Mouse (Mus musculus): ENCODE data around the gene Adgrb3. TPM values are rescaled to one million over a fixed set of nuclear protein-coding genes. Genes with fewer than 3 reads are reported as not detected.

Gene Adgrb3
- polyA plus RNA-seq, 1 experiment from 2014 or later: 0.06 TPM

DNA sequence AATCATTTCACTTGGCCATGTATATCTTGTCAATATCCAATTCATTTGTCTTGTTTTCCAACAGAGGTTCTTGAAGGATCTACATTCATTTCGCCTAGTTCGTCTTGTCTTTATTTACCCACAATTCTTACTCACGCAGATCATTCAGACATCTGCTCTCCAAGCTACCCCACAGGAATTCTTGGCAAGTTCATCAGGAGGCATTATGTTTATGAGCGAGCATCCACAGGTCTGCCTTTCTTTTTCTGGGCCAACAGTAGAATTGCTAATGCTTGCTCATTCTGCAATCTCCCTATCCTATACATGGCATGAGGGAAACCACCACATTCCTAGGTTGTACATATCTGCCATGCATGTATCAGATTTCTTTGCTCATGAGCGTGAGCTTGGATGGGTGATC, 99.7 kb downstream of the Adgrb3 start:
- no peaks in the 10 kb centered on the region for H3K4me1 ChIP-seq (replicated peaks)
- no peak overlapping the region for H3K27ac ChIP-seq (replicated peaks)
- no peaks in the 10 kb centered on the region for H3K9me3 ChIP-seq (replicated peaks)
- no peak for ATAC-seq (ENCODE audit: insufficient read depth)
- 62% methylated on average over 5 of the region's 5 CpGs for WGBS (ENCODE audit: insufficient replicate concordance)
- no peak overlapping the region for H3K4me2 ChIP-seq
- no peaks in the 10 kb centered on the region for H3K36me3 ChIP-seq (replicated peaks)
- no peak overlapping the region for H3K4me3 ChIP-seq (replicated peaks)
- no peaks in the 10 kb centered on the region for H3K27me3 ChIP-seq
- H3K9ac ChIP-seq: no peak overlapping the region

DNA sequence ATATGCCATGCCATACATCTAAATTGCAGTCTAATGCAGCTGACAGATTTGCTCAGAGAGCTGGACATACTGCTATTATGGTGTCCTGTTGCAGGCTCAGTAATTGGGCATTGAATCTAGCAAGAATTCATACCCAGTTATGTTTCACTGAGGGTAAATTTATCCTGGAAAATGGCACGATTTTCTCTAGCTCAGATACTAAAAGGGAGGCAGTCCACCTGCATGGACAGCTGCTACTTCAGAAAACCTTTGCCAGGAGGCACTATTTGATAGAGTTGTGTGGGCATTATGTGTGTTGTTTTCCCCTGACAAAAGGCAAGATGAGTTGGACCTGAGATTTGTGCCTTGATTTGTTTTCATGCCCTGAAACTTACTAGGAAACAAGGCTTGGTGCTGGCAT, 118.0 kb downstream of the Adgrb3 start:
- Histone ChIP-seq H3K27me3 (no peaks in the 10 kb centered on the region), H3K9me3 (replicated peaks) (no peaks in the 10 kb centered on the region), H3K4me3 (replicated peaks) (no peak overlapping the region), H3K36me3 (replicated peaks) (no peaks in the 10 kb centered on the region), H3K9ac (no peak overlapping the region), H3K4me1 (replicated peaks) (no peaks in the 10 kb centered on the region), H3K27ac (replicated peaks) (no peak overlapping the region), H3K4me2 (no peak overlapping the region)
- 20% methylated on average over 1 of the region's 1 CpGs for WGBS (ENCODE audit: insufficient replicate concordance)
- no peak for ATAC-seq (ENCODE audit: insufficient read depth)

- H3K4me2 ChIP-seq: no peak overlapping the region
- no peak for ATAC-seq (ENCODE audit: insufficient read depth)
- H3K27ac ChIP-seq (replicated peaks): no peak overlapping the region
- no peaks in the 10 kb centered on the region for H3K4me1 ChIP-seq (replicated peaks)
- no peaks in the 10 kb centered on the region for H3K9me3 ChIP-seq (replicated peaks)
- no peak overlapping the region for H3K9ac ChIP-seq
- H3K4me3 ChIP-seq (replicated peaks): no peak overlapping the region
- H3K27me3 ChIP-seq: no peaks in the 10 kb centered on the region
- 70% methylated on average over 2 of the region's 2 CpGs for WGBS (ENCODE audit: insufficient replicate concordance)
- no peaks in the 10 kb centered on the region for H3K36me3 ChIP-seq (replicated peaks)
Observed at GRCm38 (mm10) chr1:25706299-25706698, 123.2 kb downstream of the Adgrb3 start.

DNA sequence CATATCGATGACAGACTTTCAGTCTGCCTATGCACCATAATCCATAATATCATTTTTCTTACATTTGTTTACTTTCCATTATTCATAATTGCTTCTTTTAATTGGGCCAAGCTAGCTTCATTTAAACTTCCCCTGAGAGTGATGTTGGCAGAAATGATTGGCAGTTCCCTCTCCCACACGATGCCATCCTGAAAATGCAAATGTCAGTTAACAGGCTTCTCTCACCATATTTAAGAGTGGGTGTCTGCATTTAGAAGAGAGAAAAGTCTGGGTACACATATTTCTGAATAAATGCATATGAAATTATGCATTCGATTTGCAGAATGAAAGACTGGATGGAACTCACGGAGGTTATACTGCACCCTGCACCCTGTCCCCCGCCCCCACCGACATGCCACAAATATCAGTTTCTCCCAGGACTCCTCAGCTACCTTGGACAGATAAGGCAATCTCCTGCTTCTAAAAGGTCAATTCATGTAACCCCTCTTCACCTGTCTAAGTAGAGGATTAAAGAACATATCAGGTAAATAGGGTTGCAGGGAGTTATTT, 130.7 kb downstream of the Adgrb3 start:
- H3K9me3 ChIP-seq (replicated peaks): no peaks in the 10 kb centered on the region
- no peak for ATAC-seq (ENCODE audit: insufficient read depth)
- H3K27me3 ChIP-seq: no peaks in the 10 kb centered on the region
- 74% methylated on average over 6 of the region's 6 CpGs for WGBS (ENCODE audit: insufficient replicate concordance)
- no peaks in the 10 kb centered on the region for H3K4me1 ChIP-seq (replicated peaks)
- H3K4me2 ChIP-seq: no peak overlapping the region
- no peak overlapping the region for H3K9ac ChIP-seq
- H3K4me3 ChIP-seq (replicated peaks): no peak overlapping the region
- H3K36me3 ChIP-seq (replicated peaks): no peaks in the 10 kb centered on the region
- H3K27ac ChIP-seq (replicated peaks): no peak overlapping the region

GRCm38 (mm10) chr1:25697179-25697578, 132.3 kb downstream of the Adgrb3 start:
- Histone ChIP-seq H3K9me3 (replicated peaks) (no peaks in the 10 kb centered on the region), H3K36me3 (replicated peaks) (no peaks in the 10 kb centered on the region), H3K9ac (no peak overlapping the region), H3K4me3 (replicated peaks) (no peak overlapping the region), H3K27ac (replicated peaks) (no peak overlapping the region), H3K4me1 (replicated peaks) (no peaks in the 10 kb centered on the region), H3K4me2 (no peak overlapping the region), H3K27me3 (no peaks in the 10 kb centered on the region)
- 75% methylated on average over 4 of the region's 4 CpGs for WGBS (ENCODE audit: insufficient replicate concordance)
- no peak for ATAC-seq (ENCODE audit: insufficient read depth)

DNA sequence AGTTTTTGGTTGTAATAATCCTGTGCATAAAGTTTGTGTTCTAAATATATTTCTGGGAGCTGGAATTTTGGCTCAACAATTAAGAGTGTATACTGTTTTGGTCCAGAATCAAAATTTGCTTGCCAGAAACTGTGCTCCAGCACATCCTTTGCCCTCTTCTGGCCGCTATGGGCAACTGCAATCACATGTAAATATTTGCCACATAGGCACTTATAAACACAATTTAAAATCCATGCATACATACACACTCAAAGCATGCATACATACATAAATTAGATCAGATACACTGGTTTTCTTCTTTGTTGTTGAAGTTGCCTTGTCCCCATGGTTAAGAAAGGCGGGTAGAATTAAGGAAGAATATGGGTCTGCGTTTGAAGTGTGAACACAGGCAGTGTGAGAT, 132.7 kb downstream of the Adgrb3 start:
- WGBS (ENCODE audit: insufficient replicate concordance): 43% methylated on average over 3 of the region's 3 CpGs
- Histone ChIP-seq H3K9ac (no peak overlapping the region), H3K27ac (replicated peaks) (no peak overlapping the region)

GRCm38 (mm10) chr1:25682118-25682517, 147.4 kb downstream of the Adgrb3 start:
- Histone ChIP-seq H3K27ac (replicated peaks) (no peak overlapping the region), H3K9me3 (replicated peaks) (no peaks in the 10 kb centered on the region), H3K9ac (no peak overlapping the region), H3K4me2 (no peak overlapping the region), H3K4me3 (replicated peaks) (no peak overlapping the region), H3K27me3 (no peaks in the 10 kb centered on the region), H3K36me3 (replicated peaks) (no peaks in the 10 kb centered on the region), H3K4me1 (replicated peaks) (no peaks in the 10 kb centered on the region)
- no peak for ATAC-seq (ENCODE audit: insufficient read depth)
- WGBS (ENCODE audit: insufficient replicate concordance): 61% methylated on average over 3 of the region's 3 CpGs

More for the DNA sequence above, 132.7 kb downstream of the Adgrb3 start:
- H3K4me1 ChIP-seq (replicated peaks): no peaks in the 10 kb centered on the region
- ATAC-seq (ENCODE audit: insufficient read depth): no peak
- H3K4me2 ChIP-seq: no peak overlapping the region
- no peaks in the 10 kb centered on the region for H3K9me3 ChIP-seq (replicated peaks)
- no peaks in the 10 kb centered on the region for H3K36me3 ChIP-seq (replicated peaks)
- H3K4me3 ChIP-seq (replicated peaks): no peak overlapping the region
- H3K27me3 ChIP-seq: no peaks in the 10 kb centered on the region

GRCm38 (mm10) chr1:25679656-25680055, 149.9 kb downstream of the Adgrb3 start:
- no peaks in the 10 kb centered on the region for H3K4me1 ChIP-seq (replicated peaks)
- no peaks in the 10 kb centered on the region for H3K36me3 ChIP-seq (replicated peaks)
- no peak overlapping the region for H3K4me3 ChIP-seq (replicated peaks)
- 41% methylated on average over 2 of the region's 2 CpGs for WGBS (ENCODE audit: insufficient replicate concordance)
- H3K27ac ChIP-seq (replicated peaks): no peak overlapping the region
- no peak overlapping the region for H3K4me2 ChIP-seq
- no peak for ATAC-seq (ENCODE audit: insufficient read depth)
- H3K27me3 ChIP-seq: no peaks in the 10 kb centered on the region
- no peak overlapping the region for H3K9ac ChIP-seq
- no peaks in the 10 kb centered on the region for H3K9me3 ChIP-seq (replicated peaks)

DNA sequence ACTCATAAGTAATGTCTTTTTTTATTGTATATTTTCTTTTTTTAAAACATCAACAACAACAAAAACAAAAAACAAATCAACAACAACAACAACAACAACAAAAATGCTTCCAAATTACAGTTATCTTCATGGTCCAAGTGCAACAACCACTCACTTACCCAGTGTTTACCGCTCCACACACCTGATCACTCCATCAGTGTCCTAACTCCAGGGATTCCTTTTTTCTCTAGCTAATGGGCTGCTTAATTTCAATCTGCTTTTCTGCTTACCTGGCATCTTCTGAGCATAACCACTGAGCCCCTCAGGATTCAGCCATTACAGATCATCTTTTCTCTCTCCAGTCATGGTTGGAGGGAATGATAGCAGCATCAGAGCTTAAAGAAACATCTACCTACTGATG, 176.8 kb downstream of the Adgrb3 start:
- no peak for ATAC-seq (ENCODE audit: insufficient read depth)
- no peaks in the 10 kb centered on the region for H3K27me3 ChIP-seq
- H3K4me2 ChIP-seq: no peak overlapping the region
- no peak overlapping the region for H3K4me3 ChIP-seq (replicated peaks)
- no peak overlapping the region for H3K27ac ChIP-seq (replicated peaks)
- 67% methylated on average over 1 of the region's 1 CpGs for WGBS (ENCODE audit: insufficient replicate concordance)
- H3K9ac ChIP-seq: no peak overlapping the region
- no peaks in the 10 kb centered on the region for H3K36me3 ChIP-seq (replicated peaks)
- H3K4me1 ChIP-seq (replicated peaks): no peaks in the 10 kb centered on the region
- no peaks in the 10 kb centered on the region for H3K9me3 ChIP-seq (replicated peaks)

GRCm38 (mm10) chr1:25644256-25644655, 185.3 kb downstream of the Adgrb3 start:
- no peak for ATAC-seq (ENCODE audit: insufficient read depth)
- no peaks in the 10 kb centered on the region for H3K9me3 ChIP-seq (replicated peaks)
- 61% methylated on average over 5 of the region's 5 CpGs for WGBS (ENCODE audit: insufficient replicate concordance)

DNA sequence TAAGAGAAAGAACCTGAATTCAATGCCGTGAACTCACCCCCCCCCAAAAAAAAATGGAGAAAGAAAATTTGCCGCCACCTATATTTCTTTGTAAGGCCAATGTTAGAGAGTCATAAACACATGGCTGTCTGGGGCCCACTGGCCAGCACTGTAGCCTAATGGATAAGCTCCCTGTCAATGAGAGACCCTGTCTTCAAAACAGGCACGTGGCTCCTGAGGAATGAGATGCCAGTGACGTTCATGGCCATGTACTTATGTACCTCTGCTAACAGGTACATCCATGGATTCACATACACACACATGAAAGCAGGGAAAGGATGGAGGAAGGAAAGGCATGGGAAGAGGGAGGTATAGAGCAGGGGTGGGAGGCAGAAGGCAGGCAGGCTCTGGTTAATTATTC, 208.0 kb downstream of the Adgrb3 start:
- Histone ChIP-seq H3K4me3 (replicated peaks) (no peak overlapping the region), H3K4me2 (no peak overlapping the region)
- WGBS (ENCODE audit: insufficient replicate concordance): 56% methylated on average over 4 of the region's 4 CpGs

More at GRCm38 (mm10) chr1:25644256-25644655, 185.3 kb downstream of the Adgrb3 start:
- Histone ChIP-seq H3K4me2 (no peak overlapping the region), H3K9ac (no peak overlapping the region), H3K27ac (replicated peaks) (no peak overlapping the region), H3K4me3 (replicated peaks) (no peak overlapping the region), H3K27me3 (no peaks in the 10 kb centered on the region), H3K36me3 (replicated peaks) (no peaks in the 10 kb centered on the region), H3K4me1 (replicated peaks) (no peaks in the 10 kb centered on the region)

DNA sequence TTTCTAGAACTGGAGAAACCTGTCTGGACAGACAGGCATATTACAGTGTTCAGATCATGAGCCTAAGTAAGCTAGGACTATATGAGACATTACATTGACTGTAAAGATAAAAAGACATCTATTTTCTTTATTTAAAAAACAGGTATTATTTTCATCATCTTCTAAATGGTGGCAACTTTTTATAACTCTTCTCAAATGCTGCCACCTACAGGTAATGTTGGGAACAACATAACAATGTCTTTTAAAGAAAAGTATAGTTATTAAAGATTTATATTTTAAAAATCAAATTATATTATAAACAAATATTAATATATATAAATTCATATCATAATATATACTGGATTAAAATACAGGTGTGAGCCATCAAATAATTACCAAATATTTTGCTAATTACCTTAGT, 212.6 kb downstream of the Adgrb3 start:
- H3K4me2 ChIP-seq: no peak overlapping the region
- no peaks in the 10 kb centered on the region for H3K36me3 ChIP-seq (replicated peaks)
- no peaks in the 10 kb centered on the region for H3K4me1 ChIP-seq (replicated peaks)
- H3K4me3 ChIP-seq (replicated peaks): no peak overlapping the region
- no peaks in the 10 kb centered on the region for H3K27me3 ChIP-seq
- no peak for ATAC-seq (ENCODE audit: insufficient read depth)
- no peak overlapping the region for H3K9ac ChIP-seq
- no peak overlapping the region for H3K27ac ChIP-seq (replicated peaks)
- H3K9me3 ChIP-seq (replicated peaks): no peaks in the 10 kb centered on the region

More for the DNA sequence above, 208.0 kb downstream of the Adgrb3 start:
- Histone ChIP-seq H3K9ac (no peak overlapping the region), H3K27ac (replicated peaks) (no peak overlapping the region), H3K27me3 (no peaks in the 10 kb centered on the region), H3K9me3 (replicated peaks) (no peaks in the 10 kb centered on the region), H3K4me1 (replicated peaks) (no peaks in the 10 kb centered on the region), H3K36me3 (replicated peaks) (no peaks in the 10 kb centered on the region)
- no peak for ATAC-seq (ENCODE audit: insufficient read depth)

Data from liver, embryonic 15.5 days (tissue).